8 mouse cellular contexts compared by ENCODE assay signal in genomic region chr2:158047903-158048302, GRCm38 (mm10). TPM values are rescaled to one million over a fixed set of nuclear protein-coding genes. Genes with fewer than 3 reads are reported as not detected.
A peak's percentile ranks its signal among the peaks of the same experiment; 100 is the strongest.
DNase-seq lines count a peak whose midpoint lies in the region; ATAC-seq and TF ChIP-seq lines count a peak whose summit lies in the region.

No protein-coding gene starts in this region.

- TF ChIP-seq EP300 in lung, postnatal 0 days (IDR thresholded peaks at IDR 0.05): no peak

- no peak for ATAC-seq in forebrain, postnatal 0 days
- ATAC-seq in forebrain, embryonic 15.5 days (replicated peaks): no peak
- ATAC-seq in lung, postnatal 0 days: peak; percentile 41; the same call in 1 of the 2 replicates

- peak; percentile 42 for DNase-seq in forebrain, postnatal 0 days
- peak; percentile 70 for DNase-seq in 3T3-L1 (ENCODE audit: low read depth, low spot score)
- DNase-seq in adipocyte (ENCODE audit: low spot score): peak; percentile 56
- peak; percentile 81 for DNase-seq in embryo, embryonic 10 days (ENCODE audit: low spot score)
- peak; percentile 80 for DNase-seq in kidney, adult 9 months
- peak; percentile 66 for DNase-seq in lung, postnatal 0 days (ENCODE audit: low spot score)
- DNase-seq in splenic B cell, adult 2 months (ENCODE audit: low read depth, low spot score): peak; percentile 76

- H3K27ac ChIP-seq in forebrain, postnatal 0 days (ENCODE audit: low read depth, low read length): no peak overlapping the region
- H3K27ac ChIP-seq in forebrain, embryonic 15.5 days (replicated peaks): no peak overlapping the region
- no peak overlapping the region for H3K27ac ChIP-seq in lung, postnatal 0 days (ENCODE audit: low read length)

- peak; percentile 68 for TF ChIP-seq CTCF in forebrain, postnatal 0 days (IDR thresholded peaks at IDR 0.05; ENCODE audit: low read depth)
- peak; percentile 83 for TF ChIP-seq CTCF in lung, postnatal 0 days (IDR thresholded peaks at IDR 0.05)

- no peak overlapping the region for H3K4me2 ChIP-seq in forebrain, postnatal 0 days (ENCODE audit: low read depth)
- H3K4me2 ChIP-seq in forebrain, embryonic 15.5 days (replicated peaks): no peak overlapping the region
- no peak overlapping the region for H3K4me2 ChIP-seq in lung, postnatal 0 days (replicated peaks; ENCODE audit: low read depth, low read length)

- 70% methylated on average over 3 of the region's 3 CpGs for WGBS in forebrain, postnatal 0 days
- 64% methylated on average over 3 of the region's 3 CpGs for WGBS in forebrain, embryonic 15.5 days
- WGBS in lung, postnatal 0 days: 65% methylated on average over 3 of the region's 3 CpGs

- H3K36me3 ChIP-seq in forebrain, postnatal 0 days (ENCODE audit: insufficient read depth): peaks cover 54% of the 10 kb centered on the region
- peaks cover 63% of the 10 kb centered on the region for H3K36me3 ChIP-seq in forebrain, embryonic 15.5 days
- peaks cover 28% of the 10 kb centered on the region; the same call in 1 of the 2 replicates for H3K36me3 ChIP-seq in lung, postnatal 0 days (ENCODE audit: insufficient read depth, low read length)
- H3K36me3 ChIP-seq in splenic B cell, adult 2 months (ENCODE audit: control insufficient read depth, insufficient read depth, low read length, poor library complexity, severe bottlenecking): peaks cover 17% of the 10 kb centered on the region

- H3K4me1 ChIP-seq in forebrain, postnatal 0 days (ENCODE audit: insufficient read depth): no peaks in the 10 kb centered on the region
- H3K4me1 ChIP-seq in forebrain, embryonic 15.5 days: no peaks in the 10 kb centered on the region
- no peaks in the 10 kb centered on the region for H3K4me1 ChIP-seq in lung, postnatal 0 days (ENCODE audit: insufficient read depth, low read depth, low read length)

- H3K9ac ChIP-seq in forebrain, postnatal 0 days: no peak overlapping the region
- no peak overlapping the region for H3K9ac ChIP-seq in forebrain, embryonic 15.5 days (replicated peaks)
- H3K9ac ChIP-seq in lung, postnatal 0 days (replicated peaks; ENCODE audit: low read depth): no peak overlapping the region

- H3K9me3 ChIP-seq in forebrain, postnatal 0 days (ENCODE audit: low read length): no peaks in the 10 kb centered on the region
- H3K9me3 ChIP-seq in forebrain, embryonic 15.5 days: no peaks in the 10 kb centered on the region
- H3K9me3 ChIP-seq in lung, postnatal 0 days (ENCODE audit: low read length): no peaks in the 10 kb centered on the region

- no peaks in the 10 kb centered on the region for H3K27me3 ChIP-seq in forebrain, postnatal 0 days (ENCODE audit: insufficient read depth, low read length)
- no peaks in the 10 kb centered on the region for H3K27me3 ChIP-seq in forebrain, embryonic 15.5 days
- H3K27me3 ChIP-seq in lung, postnatal 0 days (replicated peaks; ENCODE audit: insufficient read depth, low read length): no peaks in the 10 kb centered on the region
- no peaks in the 10 kb centered on the region for H3K27me3 ChIP-seq in splenic B cell, adult 2 months (ENCODE audit: control insufficient read depth, insufficient read depth, low read length, poor library complexity, severe bottlenecking)

- no peak overlapping the region for H3K4me3 ChIP-seq in forebrain, postnatal 0 days (ENCODE audit: low read depth, low read length)
- H3K4me3 ChIP-seq in forebrain, embryonic 15.5 days: no peak overlapping the region
- H3K4me3 ChIP-seq in lung, postnatal 0 days (ENCODE audit: low read depth, low read length): no peak overlapping the region

RNA-seq across cellular contexts. Expression of gene Rprd1b, which starts 19.6 kb away (rescaled TPM):
- total RNA-seq in forebrain, postnatal 0 days (2014; rRNA removed): 39.8 and 61.3 TPM in 2 replicates
- polyA plus RNA-seq in forebrain, postnatal 0 days (2015; fragmentation: Nextera tagmentation; extraction: Ambion mirVana): 12.9 and 18.8 TPM in 2 replicates
- polyA plus RNA-seq in forebrain, embryonic 15.5 days (2015; fragmentation: Nextera tagmentation; extraction: Ambion mirVana): 38.9 and 44.1 TPM in 2 replicates
- polyA plus RNA-seq in lung, postnatal 0 days (2015; fragmentation: Nextera tagmentation; extraction: Ambion mirVana): 23.4 and 23.8 TPM in 2 replicates

RNA-seq across cellular contexts. Expression of gene Tti1, which starts 19.7 kb away (rescaled TPM):
- 17.3 and 19.9 TPM in 2 replicates for total RNA-seq in forebrain, postnatal 0 days (2014; rRNA removed)
- polyA plus RNA-seq in forebrain, postnatal 0 days (2015; fragmentation: Nextera tagmentation; extraction: Ambion mirVana): 6.6 and 8.1 TPM in 2 replicates
- polyA plus RNA-seq in forebrain, embryonic 15.5 days (2015; fragmentation: Nextera tagmentation; extraction: Ambion mirVana): 21.3 and 22.2 TPM in 2 replicates
- 8.1 and 8.6 TPM in 2 replicates for polyA plus RNA-seq in lung, postnatal 0 days (2015; fragmentation: Nextera tagmentation; extraction: Ambion mirVana)
